Mouse (Mus musculus) forebrain, embryonic 16.5 days (tissue): ENCODE data around the gene Csta1. TPM values are rescaled to one million over a fixed set of nuclear protein-coding genes. Genes with fewer than 3 reads are reported as not detected.
"Not testable (repeated sequence)": the region's sequence is repeated elsewhere in the genome, so short reads cannot be mapped to it uniquely, and the experiment has no call there.

Source experiments
- ATAC-seq: fragments of 200-750 bp; cut with Nextera tagmentation; 2 replicates; pipeline ENCODE4 v1.8.0; 2017; ENCODE audit warnings: mild to moderate bottlenecking, moderate library complexity
- H3K27ac ChIP-seq: fragments of 300-500 bp; sonication (generic); 2 replicates; pipeline ENCODE4 v1.5.1; 2014; ENCODE audit warnings: low read length, control low read depth
- H3K27me3 ChIP-seq: fragments of 300-500 bp; sonication (generic); replicated peaks from 2 replicates; pipeline ENCODE4 v1.6.1; 2014; ENCODE audit warnings: low read length; ENCODE audit not compliant: control insufficient read depth, insufficient read depth
- H3K36me3 ChIP-seq: fragments of 300-500 bp; sonication (generic); 2 replicates; pipeline ENCODE4 v1.6.1; 2014; ENCODE audit not compliant: control insufficient read depth, insufficient read depth
- H3K4me1 ChIP-seq: fragments of 300-500 bp; sonication (generic); replicated peaks from 2 replicates; pipeline ENCODE4 v1.6.1; 2014; ENCODE audit warnings: low read length; ENCODE audit not compliant: control insufficient read depth, insufficient read depth
- H3K4me2 ChIP-seq: fragments of 300-500 bp; sonication (generic); 2 replicates; pipeline ENCODE4 v1.6.1; 2014; ENCODE audit warnings: mild to moderate bottlenecking, low read length, control low read depth
- H3K4me3 ChIP-seq: fragments of 300-500 bp; sonication (generic); replicated peaks from 2 replicates; pipeline ENCODE4 v1.5.1; 2014; ENCODE audit warnings: mild to moderate bottlenecking, low read length, control low read depth
- H3K9ac ChIP-seq: fragments of 300-500 bp; sonication (generic); replicated peaks from 2 replicates; pipeline ENCODE4 v1.6.1; 2014; ENCODE audit warnings: low read depth, low read length, control low read depth
- H3K9me3 ChIP-seq: fragments of 300-500 bp; sonication (generic); 2 replicates; pipeline ENCODE4 v1.6.1; 2016; ENCODE audit warnings: low read length; ENCODE audit not compliant: control insufficient read depth
- WGBS: fragments of 180-500 bp; shearing (Covaris S2); extraction: QIAGEN DNeasy Blood & Tissue Kit; methylation state at CpG from one replicate; pipeline ENCODE4 v1.1.7; 2014; 5-methylcytosine and 5-hydroxymethylcytosine counted together
- polyA plus RNA-seq: library from polyadenylated mRNA; unstranded; fragments of >200 nt; fragmentation: Nextera tagmentation; extraction: Ambion mirVana; gene quantifications from 2 replicates; pipeline ENCODE4 v1.2.1, GENCODE M21; 2015

Csta1 gene
- polyA plus RNA-seq: not detected in 2 replicates

DNA sequence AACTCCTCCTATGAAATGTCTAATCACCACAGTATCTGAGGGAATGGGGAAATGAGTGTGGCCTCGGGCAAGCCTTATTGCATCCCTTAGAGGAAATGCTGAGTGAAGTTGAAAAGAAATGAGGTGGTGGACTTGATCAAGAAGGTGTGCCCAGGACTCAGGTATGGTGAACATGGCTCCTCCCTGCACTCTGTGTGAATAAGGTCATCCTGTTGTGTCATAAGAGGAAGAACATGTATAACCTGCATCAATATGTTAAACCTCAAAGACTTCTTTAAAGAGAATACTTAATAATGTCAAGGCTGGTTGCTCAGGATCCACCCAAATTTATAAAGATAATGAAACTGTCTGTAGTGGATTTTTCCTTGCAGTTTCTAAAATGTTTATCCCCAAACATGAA is at the start of gene Csta1:
Gene Csta1 (minus strand): TSS at position 101 of the 400 bp plus-strand sequence.
- H3K4me1 ChIP-seq: no peaks in the 10 kb centered on the region
- H3K9me3 ChIP-seq: no peaks in the 10 kb centered on the region
- ATAC-seq: no peak
- H3K9ac ChIP-seq: no peak within 1 kb of the TSS
- no peak within 1 kb of the TSS for H3K27ac ChIP-seq
- no peaks in the 10 kb centered on the region for H3K27me3 ChIP-seq
- WGBS: 78% methylated on average over 1 of the region's 1 CpGs
- H3K4me2 ChIP-seq: no peak within 1 kb of the TSS
- H3K4me3 ChIP-seq: no peak within 1 kb of the TSS
- no peaks in the 10 kb centered on the region for H3K36me3 ChIP-seq

DNA sequence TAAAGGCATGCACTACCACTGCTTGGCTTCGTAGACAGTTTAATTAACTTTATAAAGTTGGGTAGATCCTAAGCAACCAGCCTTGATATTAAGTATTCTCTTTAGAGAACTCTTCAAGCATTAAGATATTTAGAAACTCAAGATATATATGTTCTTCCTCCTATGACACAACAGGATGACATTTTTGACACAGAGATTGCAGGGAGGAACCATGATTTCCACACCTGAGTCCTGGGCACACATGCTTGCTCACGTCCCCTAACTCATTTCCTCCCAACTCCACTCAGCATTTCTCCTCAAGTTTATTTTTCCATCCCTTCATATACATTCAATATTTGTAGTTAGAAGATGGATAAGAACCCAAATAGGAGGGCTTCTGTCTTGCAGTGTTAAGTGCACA is 48.9 kb upstream of the Csta1 start:
- Histone ChIP-seq H3K4me1 (no peaks in the 10 kb centered on the region), H3K36me3 (no peaks in the 10 kb centered on the region), H3K27me3 (no peaks in the 10 kb centered on the region), H3K4me3 (no peak overlapping the region), H3K4me2 (no peak overlapping the region), H3K9ac (no peak overlapping the region), H3K27ac (no peak overlapping the region), H3K9me3 (no peaks in the 10 kb centered on the region)
- no peak for ATAC-seq
- 79% methylated on average over 2 of the region's 2 CpGs for WGBS

DNA sequence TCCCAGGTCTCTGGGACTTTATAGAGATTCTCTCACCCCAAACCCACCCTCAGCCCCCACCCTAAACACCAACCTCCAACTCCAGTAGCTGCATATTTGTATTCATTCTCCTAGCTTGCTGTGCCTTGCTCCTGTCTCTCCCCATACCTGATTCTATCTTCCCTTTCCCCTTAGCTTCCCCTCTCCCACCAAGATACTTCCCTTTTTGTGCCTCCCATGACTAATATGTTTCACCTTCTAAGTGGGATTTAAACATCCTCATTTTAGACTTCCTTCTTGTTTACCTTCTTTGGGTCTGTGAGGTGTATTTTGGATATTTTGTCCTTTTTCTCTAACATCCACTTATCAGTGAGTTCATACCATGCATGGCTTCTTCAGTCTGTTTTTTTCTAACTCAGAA is 45.1 kb upstream of the Csta1 start:
- Histone ChIP-seq H3K27ac (no peak overlapping the region), H3K9ac (no peak overlapping the region), H3K27me3 (no peaks in the 10 kb centered on the region), H3K4me2 (no peak overlapping the region), H3K4me1 (no peaks in the 10 kb centered on the region), H3K36me3 (no peaks in the 10 kb centered on the region), H3K4me3 (no peak overlapping the region), H3K9me3 (no peaks in the 10 kb centered on the region)
- no peak for ATAC-seq

DNA sequence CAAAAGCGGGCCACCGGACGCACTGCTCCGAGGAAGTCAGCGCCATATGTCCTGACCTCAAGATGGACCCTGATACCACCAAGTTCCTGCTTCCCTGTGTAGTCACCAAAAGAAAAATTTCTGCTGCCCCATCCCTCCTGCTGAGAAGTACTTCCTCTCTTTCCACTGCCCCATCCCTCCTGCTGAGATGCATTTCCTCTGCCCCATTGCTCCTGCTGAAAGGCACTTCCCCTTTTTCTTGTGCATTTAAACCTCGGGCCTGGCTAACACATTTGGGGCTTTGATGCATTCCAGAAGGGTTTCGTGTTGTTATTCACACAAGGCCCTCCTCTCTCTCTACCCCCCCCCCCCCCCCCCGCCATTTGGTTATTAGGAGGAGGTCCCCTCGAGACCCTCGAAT is 36.8 kb upstream of the Csta1 start:
- not testable (repeated sequence) for H3K9me3 ChIP-seq, H3K27ac ChIP-seq, H3K4me1 ChIP-seq, H3K4me2 ChIP-seq, ATAC-seq, H3K27me3 ChIP-seq, H3K9ac ChIP-seq, H3K36me3 ChIP-seq, H3K4me3 ChIP-seq
- 87% methylated on average over 9 of the region's 10 CpGs for WGBS

DNA sequence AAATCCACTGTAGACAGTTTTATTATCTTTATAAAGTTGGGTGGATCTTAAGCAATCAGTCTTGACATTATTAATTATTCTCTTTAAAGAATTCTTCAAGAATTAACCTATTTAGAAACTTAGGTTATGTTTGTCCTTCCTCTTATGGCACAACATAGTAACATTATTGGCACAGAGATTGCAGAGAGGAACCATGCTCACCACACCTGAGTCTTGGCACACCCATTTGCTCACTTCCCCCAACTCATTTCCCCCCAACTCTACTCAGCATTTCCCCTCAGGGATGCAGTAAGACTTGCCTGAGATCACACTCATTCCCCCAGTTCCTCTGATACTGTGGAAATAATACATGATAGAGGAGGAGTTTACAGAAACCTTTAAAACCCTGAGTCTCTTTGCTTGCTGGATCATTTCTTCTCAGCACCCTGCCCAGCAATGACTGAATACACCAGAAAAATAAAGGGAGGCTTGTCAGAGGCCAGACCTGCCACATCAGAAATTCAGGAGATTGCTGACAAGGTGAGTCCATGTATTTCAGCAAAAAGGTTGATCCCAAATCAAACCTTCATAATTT is 25.4 kb upstream of the Csta1 start, which contains the start of gene Stfa2l1:
Gene Stfa2l1 (plus strand): TSS at position 410 of the 574 bp plus-strand sequence.
- Histone ChIP-seq H3K4me1 (no peaks in the 10 kb centered on the region), H3K27ac (no peak within 1 kb of the TSS), H3K9me3 (no peaks in the 10 kb centered on the region), H3K9ac (no peak within 1 kb of the TSS), H3K4me2 (no peak within 1 kb of the TSS), H3K27me3 (no peaks in the 10 kb centered on the region), H3K4me3 (no peak within 1 kb of the TSS), H3K36me3 (no peaks in the 10 kb centered on the region)
- no peak for ATAC-seq

DNA sequence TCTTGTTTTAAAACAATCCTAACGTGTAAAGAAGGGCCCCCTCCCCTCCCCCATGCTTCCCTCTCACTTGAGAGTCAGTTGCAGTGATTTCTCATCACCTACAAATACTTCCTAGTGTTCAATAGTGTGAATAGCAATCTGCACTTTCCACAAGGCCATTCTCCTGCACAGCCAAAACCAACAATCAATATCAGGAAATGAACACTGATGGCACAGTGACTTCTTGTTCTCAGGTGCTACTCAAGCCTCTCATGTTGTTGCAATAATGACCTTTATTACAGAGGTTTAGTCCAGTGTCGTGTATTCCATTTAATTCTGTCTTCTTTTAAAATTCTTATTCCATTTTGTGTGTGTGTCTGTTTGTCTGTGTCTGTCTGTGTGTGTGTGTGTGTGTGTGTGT is 7.2 kb upstream of the Csta1 start:
- H3K36me3 ChIP-seq: no peaks in the 10 kb centered on the region
- H3K4me1 ChIP-seq: no peaks in the 10 kb centered on the region
- no peak overlapping the region for H3K4me3 ChIP-seq
- H3K27ac ChIP-seq: no peak overlapping the region
- 76% methylated on average over 2 of the region's 2 CpGs for WGBS
- no peak for ATAC-seq
- no peak overlapping the region for H3K4me2 ChIP-seq
- H3K27me3 ChIP-seq: no peaks in the 10 kb centered on the region
- H3K9ac ChIP-seq: no peak overlapping the region
- no peaks in the 10 kb centered on the region for H3K9me3 ChIP-seq

DNA sequence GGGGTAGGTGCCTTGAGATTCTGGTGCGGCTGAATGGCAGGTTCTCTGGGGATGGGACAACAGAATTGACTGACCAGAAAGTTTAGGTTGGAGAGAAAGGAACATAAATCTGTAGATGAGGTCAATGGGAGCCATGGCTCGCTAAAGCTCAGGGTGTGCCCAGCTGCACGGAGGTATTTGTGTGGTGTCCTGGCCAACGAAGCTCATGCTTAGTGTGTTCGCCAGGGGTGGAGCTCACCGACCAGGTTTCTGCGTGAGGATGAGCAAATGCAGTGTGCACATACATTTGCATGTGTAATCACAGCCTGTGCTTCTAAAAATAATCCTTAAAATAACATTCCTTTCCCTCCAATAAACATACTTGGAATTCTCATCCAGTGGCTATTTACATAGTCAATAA is 2.9 kb downstream of the Csta1 start:
- WGBS: 86% methylated on average over 7 of the region's 7 CpGs
- H3K4me2 ChIP-seq: no peak overlapping the region

DNA sequence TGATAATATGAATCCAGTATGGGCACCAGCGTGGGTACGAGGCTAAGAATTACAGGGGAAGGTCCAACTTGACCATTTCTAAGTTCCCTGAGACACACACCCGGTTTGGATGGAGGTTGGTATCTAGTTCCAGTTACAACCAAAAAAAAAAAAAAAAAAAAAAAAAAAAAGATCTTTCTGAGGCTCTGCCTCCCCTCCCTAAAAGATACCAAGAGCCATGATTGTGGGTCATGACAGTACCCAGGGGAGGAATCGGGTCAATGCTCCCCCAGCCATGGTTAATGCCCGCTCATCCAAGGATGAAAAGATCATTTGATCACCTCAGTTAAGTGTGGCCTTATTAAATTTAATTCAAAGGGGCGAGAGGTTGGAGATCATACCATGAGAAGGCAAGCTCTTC is 15.3 kb downstream of the Csta1 start:
- not testable (repeated sequence) for H3K4me2 ChIP-seq, ATAC-seq, H3K9ac ChIP-seq, H3K27me3 ChIP-seq, H3K4me3 ChIP-seq, H3K36me3 ChIP-seq, H3K27ac ChIP-seq, H3K9me3 ChIP-seq, H3K4me1 ChIP-seq
- 93% methylated on average over 6 of the region's 6 CpGs for WGBS

More for the DNA sequence above, 2.9 kb downstream of the Csta1 start:
- H3K27ac ChIP-seq: no peak overlapping the region
- H3K9me3 ChIP-seq: no peaks in the 10 kb centered on the region
- no peak overlapping the region for H3K9ac ChIP-seq
- no peaks in the 10 kb centered on the region for H3K27me3 ChIP-seq
- no peak for ATAC-seq
- no peaks in the 10 kb centered on the region for H3K36me3 ChIP-seq
- H3K4me3 ChIP-seq: no peak overlapping the region
- H3K4me1 ChIP-seq: no peaks in the 10 kb centered on the region

DNA sequence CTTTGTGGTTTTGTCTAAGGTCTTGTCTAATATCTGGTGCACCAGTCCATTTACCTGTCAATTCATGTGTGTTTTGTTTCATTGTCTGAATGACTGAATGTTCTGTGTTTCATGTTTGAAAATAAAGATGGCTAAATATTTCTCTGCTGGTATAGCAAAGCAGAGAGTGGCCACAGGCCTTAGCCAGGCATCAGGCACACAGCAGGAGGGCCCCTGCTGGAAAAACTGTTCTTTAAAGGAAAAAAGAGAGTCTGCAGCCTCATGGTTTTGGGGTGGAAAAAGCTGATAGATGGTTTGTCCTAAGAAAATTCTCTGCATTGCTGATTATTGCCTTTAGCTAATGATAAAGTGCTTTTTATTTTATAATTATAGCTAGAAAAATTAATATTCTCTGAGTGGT is 19.6 kb downstream of the Csta1 start:
- H3K4me1 ChIP-seq, H3K27ac ChIP-seq, H3K4me2 ChIP-seq, ATAC-seq, H3K9me3 ChIP-seq, H3K9ac ChIP-seq, H3K4me3 ChIP-seq, H3K36me3 ChIP-seq, H3K27me3 ChIP-seq: not testable (repeated sequence)

DNA sequence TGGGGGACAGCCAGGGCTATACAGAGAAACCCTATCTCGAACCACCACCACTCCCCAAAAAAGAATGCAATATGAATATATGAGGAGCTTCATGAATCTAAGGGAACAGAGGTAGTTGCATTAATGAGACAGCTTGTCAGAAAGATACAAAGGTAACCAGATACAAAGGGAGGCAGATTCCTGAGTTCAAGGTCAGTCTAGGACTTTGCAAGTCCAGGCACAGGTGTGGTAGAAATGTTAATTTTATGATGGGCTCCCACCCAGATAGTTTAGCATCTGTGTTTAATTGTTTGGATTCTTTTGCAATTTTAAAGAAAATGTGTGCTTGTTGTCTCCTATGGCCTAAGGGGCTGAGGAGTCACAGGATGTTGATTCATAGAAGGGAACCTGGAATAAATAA is 28.8 kb downstream of the Csta1 start:
- Histone ChIP-seq H3K4me2 (no peak overlapping the region), H3K9me3 (no peaks in the 10 kb centered on the region), H3K4me3 (no peak overlapping the region), H3K4me1 (no peaks in the 10 kb centered on the region), H3K27ac (no peak overlapping the region), H3K27me3 (no peaks in the 10 kb centered on the region), H3K36me3 (no peaks in the 10 kb centered on the region), H3K9ac (no peak overlapping the region)
- no peak for ATAC-seq
- WGBS: 91% methylated on average over 1 of the region's 1 CpGs
